Mouse (Mus musculus): ENCODE measurements at regions not wholly inside any gene's neighbourhood (a gene's known extent, or its start where the extent isn't known, plus 50 kb on each side); places are given as distances from the start of the nearest gene placed in this dataset.

DNA sequence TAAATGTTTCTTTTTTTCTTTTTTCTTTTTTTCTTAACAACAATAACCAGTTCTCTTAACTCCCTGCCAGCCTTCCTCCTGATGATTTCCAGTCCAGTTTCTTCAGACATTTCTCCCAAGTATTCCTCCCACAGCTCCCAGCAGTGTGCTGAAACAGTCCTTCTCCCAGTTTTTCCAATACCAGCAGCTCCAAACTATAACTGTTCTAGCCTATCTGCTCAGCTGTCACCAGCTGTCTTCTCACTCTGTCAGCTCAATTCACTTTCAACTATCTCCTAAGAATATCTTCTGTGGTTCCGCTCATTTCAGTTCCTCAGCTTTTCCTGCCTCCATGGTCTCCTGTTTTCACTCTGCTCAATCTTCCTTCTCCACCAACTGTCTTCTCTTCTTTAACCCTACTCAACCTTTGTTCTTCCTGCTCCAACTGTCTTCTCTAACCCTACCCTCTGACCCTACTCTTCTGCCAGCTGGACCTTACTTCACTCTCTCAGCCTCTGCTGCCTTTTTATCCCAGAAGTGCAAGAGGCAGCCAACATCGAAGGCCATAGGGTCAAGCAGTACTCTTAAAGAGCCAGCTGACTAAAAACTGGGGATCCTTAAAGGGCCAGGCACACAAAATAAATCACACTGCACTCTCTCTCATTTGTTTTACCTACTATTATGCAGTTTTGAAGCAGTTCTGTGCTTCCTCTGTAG, 224.0 kb downstream of the Rsl24d1 start:
- ATAC-seq: no peak
- Histone ChIP-seq H3K4me3 (no peak overlapping the region), H3K27ac (no peak overlapping the region), H3K4me2 (no peak overlapping the region), H3K36me3 (no peaks in the 10 kb centered on the region), H3K27me3 (replicated peaks) (no peaks in the 10 kb centered on the region), H3K4me1 (no peaks in the 10 kb centered on the region), H3K9me3 (replicated peaks) (peaks cover 12% of the 10 kb centered on the region), H3K9ac (no peak overlapping the region)
- WGBS (ENCODE audit: insufficient replicate concordance): 62% methylated on average over 2 of the region's 2 CpGs

DNA sequence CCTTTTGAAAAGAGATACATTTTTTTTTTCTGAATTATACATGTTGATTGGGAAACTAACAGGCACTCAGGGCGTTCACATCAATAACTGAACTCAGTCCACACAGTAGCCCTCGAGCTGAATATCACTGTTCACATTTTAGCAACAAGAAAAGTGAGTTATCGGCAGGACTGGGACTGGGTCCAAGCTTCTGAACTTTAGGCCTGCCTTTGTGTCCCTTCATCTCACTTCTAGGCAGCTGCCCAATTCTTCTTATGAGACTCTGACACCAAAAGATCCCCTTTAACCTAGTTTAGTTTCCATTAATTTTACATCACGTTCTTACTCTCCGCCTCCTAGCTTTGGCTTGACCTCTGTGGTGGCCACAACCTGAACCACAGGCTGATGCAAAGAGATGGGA, 242.7 kb downstream of the Rsl24d1 start:
- Histone ChIP-seq H3K36me3 (no peaks in the 10 kb centered on the region), H3K4me3 (no peak overlapping the region), H3K9ac (no peak overlapping the region), H3K27me3 (replicated peaks) (no peaks in the 10 kb centered on the region), H3K4me1 (no peaks in the 10 kb centered on the region), H3K9me3 (replicated peaks) (no peaks in the 10 kb centered on the region), H3K27ac (no peak overlapping the region), H3K4me2 (no peak overlapping the region)
- no peak for ATAC-seq
- 52% methylated on average over 5 of the region's 5 CpGs for WGBS (ENCODE audit: insufficient replicate concordance)

- Histone ChIP-seq H3K4me3 (no peak overlapping the region), H3K4me1 (no peaks in the 10 kb centered on the region), H3K9ac (no peak overlapping the region), H3K36me3 (no peaks in the 10 kb centered on the region), H3K4me2 (no peak overlapping the region), H3K27ac (no peak overlapping the region), H3K9me3 (replicated peaks) (no peaks in the 10 kb centered on the region), H3K27me3 (replicated peaks) (no peaks in the 10 kb centered on the region)
- ATAC-seq: no peak
- 77% methylated on average over 6 of the region's 6 CpGs for WGBS (ENCODE audit: insufficient replicate concordance)
These were observed 245.7 kb downstream of the Rsl24d1 start for GRCm38 (mm10) chr9:73358968-73359367.

- H3K4me2 ChIP-seq: no peak overlapping the region
- no peaks in the 10 kb centered on the region for H3K4me1 ChIP-seq
- WGBS (ENCODE audit: insufficient replicate concordance): 37% methylated on average over 1 of the region's 1 CpGs
- H3K9me3 ChIP-seq (replicated peaks): no peaks in the 10 kb centered on the region
- ATAC-seq: peak; percentile 89
- H3K27ac ChIP-seq: no peak overlapping the region
- H3K4me3 ChIP-seq: no peak overlapping the region
- H3K9ac ChIP-seq: no peak overlapping the region
- no peaks in the 10 kb centered on the region for H3K27me3 ChIP-seq (replicated peaks)
- H3K36me3 ChIP-seq: no peaks in the 10 kb centered on the region
These were observed 267.5 kb downstream of the Rsl24d1 start for GRCm38 (mm10) chr9:73380768-73381167.

DNA sequence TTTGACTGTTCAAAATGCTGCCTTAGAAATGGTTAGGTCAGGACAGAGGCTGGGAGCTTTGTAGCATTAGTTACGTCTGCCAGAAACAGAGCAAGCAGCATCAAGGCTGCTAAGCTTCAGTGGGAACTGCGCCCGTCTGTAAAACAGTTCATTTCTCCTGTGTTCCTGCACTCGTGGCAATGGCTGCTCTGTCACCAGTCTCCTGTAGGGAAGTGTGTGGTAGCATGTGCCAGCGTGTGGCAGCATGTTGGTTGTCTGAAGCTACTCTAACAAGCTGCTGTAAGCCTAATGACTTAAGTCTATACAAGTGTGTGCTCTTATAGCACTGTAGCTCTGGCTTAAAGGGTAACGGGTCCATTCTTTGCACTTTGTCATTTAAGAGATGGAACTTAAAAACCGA, 278.8 kb downstream of the Rsl24d1 start:
- Histone ChIP-seq H3K9me3 (replicated peaks) (no peaks in the 10 kb centered on the region), H3K4me1 (no peaks in the 10 kb centered on the region), H3K9ac (no peak overlapping the region), H3K4me3 (no peak overlapping the region), H3K4me2 (no peak overlapping the region), H3K36me3 (no peaks in the 10 kb centered on the region), H3K27ac (no peak overlapping the region), H3K27me3 (replicated peaks) (no peaks in the 10 kb centered on the region)
- ATAC-seq: no peak
- WGBS (ENCODE audit: insufficient replicate concordance): 67% methylated on average over 7 of the region's 7 CpGs

DNA sequence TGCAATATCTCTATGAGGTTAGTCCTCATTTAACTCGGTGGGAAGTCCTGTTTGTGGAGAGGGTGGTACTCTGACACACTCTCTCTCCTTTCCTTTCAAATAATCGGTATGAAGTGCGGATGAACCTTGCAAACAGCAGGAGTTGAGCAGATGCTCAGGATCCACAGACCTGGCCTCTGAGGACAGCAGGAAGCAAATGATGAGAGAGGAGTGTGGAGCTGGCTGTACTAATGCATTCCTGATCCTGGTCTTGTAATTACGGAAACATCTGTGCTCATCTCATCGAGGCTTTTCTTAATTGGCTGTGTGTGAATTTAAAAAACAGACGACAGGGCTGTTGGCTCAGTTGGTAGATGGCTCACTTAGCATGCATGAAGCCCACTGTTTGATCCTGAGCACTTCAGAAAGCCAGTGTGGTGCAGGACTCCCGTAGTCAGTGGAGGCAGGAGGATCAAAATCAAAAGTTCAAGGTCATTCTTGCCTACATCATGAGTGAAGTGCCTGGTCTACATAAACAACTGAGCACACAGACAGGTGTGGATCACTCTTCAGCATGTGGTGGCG, 300.2 kb downstream of the Rsl24d1 start:
- Histone ChIP-seq H3K4me3 (no peak overlapping the region), H3K9ac (no peak overlapping the region), H3K27me3 (replicated peaks) (no peaks in the 10 kb centered on the region), H3K4me2 (no peak overlapping the region), H3K9me3 (replicated peaks) (peaks cover 10% of the 10 kb centered on the region; the same call in 1 of the 2 replicates), H3K27ac (no peak overlapping the region), H3K4me1 (no peaks in the 10 kb centered on the region), H3K36me3 (no peaks in the 10 kb centered on the region)
- no peak for ATAC-seq
- 71% methylated on average over 8 of the region's 8 CpGs for WGBS (ENCODE audit: insufficient replicate concordance)

DNA sequence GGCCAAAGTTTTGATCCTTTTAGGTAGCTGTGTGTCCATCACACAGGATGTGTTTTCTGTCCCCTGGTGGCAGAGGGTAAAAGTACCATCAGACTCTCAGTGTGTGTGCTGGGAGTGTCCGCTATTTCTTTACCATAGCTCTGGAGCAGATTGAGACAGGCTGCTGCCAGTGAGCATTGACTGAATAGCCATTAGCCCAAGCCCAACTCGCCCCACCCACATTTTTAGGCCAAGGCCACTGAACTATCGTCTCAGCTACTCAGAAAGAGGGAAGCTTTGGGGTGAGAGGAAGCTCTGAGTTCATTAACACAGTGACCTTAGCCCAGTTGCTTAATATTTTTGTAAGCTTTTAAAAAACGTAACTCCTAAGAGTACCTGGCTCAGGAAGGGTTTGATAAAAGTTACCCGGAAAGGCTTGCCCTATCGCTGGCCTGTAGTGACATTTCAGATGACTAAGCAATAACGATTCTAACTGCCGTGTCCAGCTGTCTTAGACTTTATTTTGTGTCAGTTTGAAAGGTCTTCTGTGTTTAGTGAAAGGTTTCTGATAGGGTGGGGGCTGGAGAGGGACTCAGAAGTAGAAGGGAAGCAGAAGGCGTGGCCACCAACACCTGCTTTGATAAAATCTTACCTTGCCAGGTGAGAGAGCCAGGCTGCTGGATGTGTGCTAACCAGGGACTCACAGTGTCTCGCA, 303.0 kb downstream of the Rsl24d1 start:
- 61% methylated on average over 10 of the region's 10 CpGs for WGBS (ENCODE audit: insufficient replicate concordance)
- Histone ChIP-seq H3K27me3 (replicated peaks) (no peaks in the 10 kb centered on the region), H3K9me3 (replicated peaks) (peaks cover 10% of the 10 kb centered on the region; the same call in 1 of the 2 replicates), H3K36me3 (no peaks in the 10 kb centered on the region), H3K27ac (no peak overlapping the region), H3K4me3 (no peak overlapping the region), H3K4me1 (no peaks in the 10 kb centered on the region), H3K9ac (no peak overlapping the region), H3K4me2 (no peak overlapping the region)
- ATAC-seq: no peak

Data from liver, embryonic 12.5 days (tissue).